Mouse (Mus musculus) granulocyte monocyte progenitor cell, adult 5-6 weeks (primary cell): ENCODE data around the gene Shh. TPM values are rescaled to one million over a fixed set of nuclear protein-coding genes. Genes with fewer than 3 reads are reported as not detected.

Experiments used
- ATAC-seq: replicated peaks from 2 replicates; pipeline ENCODE4 v1.8.0; 2016; ENCODE audit warnings: mild to moderate bottlenecking, moderate TSS enrichment, inconsistent platforms; ENCODE audit not compliant: poor library complexity, severe bottlenecking
- total RNA-seq, 2 experiments: library from RNA; stranded (forward) in 1 of 2; stranded (reverse) in 1 of 2; fragments of 200-712, 200-1000 nt in 1 of 2; fragments of >200 nt in 1 of 2; fragmentation: Nextera tagmentation in 1 of 2; gene quantifications; 2 replicates each; pipeline ENCODE4 v1.2.3; 2014 to 2017

Shh gene
- total RNA-seq, 2 experiments from 2014 or later, result not detected

- no peak for ATAC-seq
Observed at GRCm38 (mm10) chr5:28460556-28461350, 6.3 kb downstream of the Shh start.

- no peak for ATAC-seq
Observed at GRCm38 (mm10) chr5:28459456-28460225, 7.4 kb downstream of the Shh start.

GRCm38 (mm10) chr5:28458821-28459240 is 8.2 kb downstream of the Shh start:
- no peak for ATAC-seq

- peak; percentile 25; the same call in 1 of the 2 replicates for ATAC-seq
Observed at GRCm38 (mm10) chr5:28457921-28458641, 9.0 kb downstream of the Shh start.

- ATAC-seq, result no peak
Observed at GRCm38 (mm10) chr5:28456366-28456765, 10.7 kb downstream of the Shh start.

- no peak for ATAC-seq
Observed at GRCm38 (mm10) chr5:28455721-28456120, 11.3 kb downstream of the Shh start.

GRCm38 (mm10) chr5:28454546-28454945 is 12.5 kb downstream of the Shh start:
- no peak for ATAC-seq

GRCm38 (mm10) chr5:28453523-28453922 is 13.5 kb downstream of the Shh start:
- no peak for ATAC-seq

- no peak for ATAC-seq
Observed at GRCm38 (mm10) chr5:28453086-28453485, 14.0 kb downstream of the Shh start.

GRCm38 (mm10) chr5:28451053-28451638 is 15.9 kb downstream of the Shh start:
- ATAC-seq, result peak; percentile 70

- ATAC-seq, result no peak
Observed at GRCm38 (mm10) chr5:28450126-28450890, 16.7 kb downstream of the Shh start.

GRCm38 (mm10) chr5:28425926-28426325 is 41.1 kb downstream of the Shh start:
- no peak for ATAC-seq

GRCm38 (mm10) chr5:28423781-28424180 is 43.3 kb downstream of the Shh start:
- no peak for ATAC-seq

- ATAC-seq, result no peak
Observed at GRCm38 (mm10) chr5:28419640-28420265, 47.3 kb downstream of the Shh start.

GRCm38 (mm10) chr5:28418734-28419133 is 48.3 kb downstream of the Shh start:
- no peak for ATAC-seq

GRCm38 (mm10) chr5:28416029-28416428 is 51.0 kb downstream of the Shh start:
- no peak for ATAC-seq

- no peak for ATAC-seq
Observed at GRCm38 (mm10) chr5:28414076-28414475, 53.0 kb downstream of the Shh start.

GRCm38 (mm10) chr5:28413533-28413932 is 53.5 kb downstream of the Shh start:
- no peak for ATAC-seq

- ATAC-seq, result no peak
Observed at GRCm38 (mm10) chr5:28412006-28412685, 54.9 kb downstream of the Shh start.
